Mouse (Mus musculus): ENCODE data around the gene Mon2.

DNA sequence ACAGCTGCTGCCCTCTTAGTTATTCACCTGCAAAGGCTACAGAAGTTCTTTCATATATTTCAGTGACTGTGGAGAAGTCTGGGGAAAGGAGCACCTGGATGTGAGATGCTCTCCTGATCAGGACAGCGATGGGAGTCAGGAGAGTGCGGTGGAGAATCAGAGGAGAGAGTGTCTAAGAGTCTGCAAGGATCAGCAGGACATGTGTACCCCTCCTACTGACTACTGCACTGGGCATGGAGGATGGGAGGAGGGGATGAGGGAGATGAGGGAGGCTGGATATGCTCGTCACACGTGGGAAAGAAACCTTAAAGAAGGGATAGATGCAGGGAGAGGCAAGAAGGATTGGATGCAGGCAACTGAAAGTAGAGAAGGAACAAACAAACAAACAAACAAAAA lies 112.1 kb downstream of the Mon2 start:
- TF ChIP-seq CHD2 (IDR thresholded peaks at IDR 0.05; ENCODE audit: low read length) (no peak), CTCF (IDR thresholded peaks at IDR 0.05 in 2 of 3, conservative IDR thresholded peaks at IDR 0.05 in 1 of 3; ENCODE audit: control insufficient read depth in 1 of 3, insufficient read depth in 1 of 3, low read depth in 2 of 3, low read length in 3 of 3, poor library complexity in 1 of 3, severe bottlenecking in 1 of 3) (no peak), MEF2A (IDR thresholded peaks at IDR 0.05; ENCODE audit: extremely low read depth, insufficient replicate concordance, low read depth, low read length, poor library complexity, severe bottlenecking) (no peak)
